Mouse (Mus musculus) liver, adult 2 months (tissue): ENCODE results near the gene Txndc8.

Source experiments
- CTCF ChIP-seq: fragments of 200-500 bp; IDR thresholded peaks from 2 replicates; pipeline ENCODE4 v1.5.1; 2011; ENCODE audit warnings: low read depth, low read length, control low read depth
- POLR2A ChIP-seq: fragments of 200-500 bp; IDR thresholded peaks from 2 replicates; pipeline ENCODE4 v1.6.1; 2011; ENCODE audit warnings: low read length, control low read depth; ENCODE audit not compliant: insufficient read depth; ENCODE audit errors: extremely low read depth

DNA sequence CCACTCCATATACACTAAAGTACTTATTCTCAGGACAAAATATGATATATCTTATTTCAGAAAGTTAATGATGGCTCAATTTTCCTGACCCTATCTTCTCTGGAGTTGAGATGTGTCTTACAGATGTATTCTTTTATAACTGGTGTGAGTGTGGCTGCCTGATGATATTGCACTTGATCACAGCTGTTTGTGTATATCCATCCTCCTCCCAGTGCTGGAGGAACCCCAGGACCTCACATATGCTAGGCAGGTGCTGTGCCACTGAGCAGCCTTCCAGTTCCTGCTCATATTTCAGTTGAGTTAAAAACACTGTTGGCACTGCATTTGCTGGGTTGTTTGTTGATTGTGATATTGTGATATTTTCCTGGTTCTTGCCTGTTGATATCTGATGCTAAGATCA, 38.6 kb downstream of the Txndc8 start:
- TF ChIP-seq POLR2A (no peak), CTCF (no peak)
